Mouse (Mus musculus): ENCODE results near the gene Gm45711. TPM values are rescaled to one million over a fixed set of nuclear protein-coding genes. Genes with fewer than 3 reads are reported as not detected.

The Gm45711 gene
- polyA plus RNA-seq, 1 experiment from 2014 or later = not detected

GRCm38 (mm10) chr8:104248276-104248675 is 61.6 kb downstream of the Gm45711 start, which contains the start of gene Tk2:
Tk2 (minus strand) TSS chr8:104248558.
- peak within 1 kb of the TSS; percentile 68 for H3K4me2 ChIP-seq (ENCODE audit: low read depth, low read length)
- under 1% methylated on average over 28 of the region's 28 CpGs for WGBS
- DNase-seq (ENCODE audit: low spot score) = peak; percentile 86
- no peaks in the 10 kb centered on the region for H3K9me3 ChIP-seq (replicated peaks; ENCODE audit: control insufficient read depth, low read length)
- peak within 1 kb of the TSS; percentile 86 for H3K4me3 ChIP-seq (ENCODE audit: low read depth, low read length)
- H3K9ac ChIP-seq (replicated peaks; ENCODE audit: low read length) = peak within 1 kb of the TSS; percentile 80
- H3K27me3 ChIP-seq (ENCODE audit: control insufficient read depth, insufficient read depth, low read length) = no peaks in the 10 kb centered on the region
- peak; percentile 78 for ATAC-seq (replicated peaks; ENCODE audit: insufficient number of reproducible peaks, low FRiP score, low TSS enrichment, low read depth)
- no peaks in the 10 kb centered on the region; the same call in 1 of the 2 replicates for H3K4me1 ChIP-seq (ENCODE audit: control insufficient read depth, insufficient read depth, low read length)
- H3K27ac ChIP-seq (replicated peaks; ENCODE audit: low read depth, low read length) = no peak within 1 kb of the TSS
- no peaks in the 10 kb centered on the region; the same call in 1 of the 2 replicates for H3K36me3 ChIP-seq (replicated peaks; ENCODE audit: control insufficient read depth, insufficient read depth, low read depth, low read length)

DNA sequence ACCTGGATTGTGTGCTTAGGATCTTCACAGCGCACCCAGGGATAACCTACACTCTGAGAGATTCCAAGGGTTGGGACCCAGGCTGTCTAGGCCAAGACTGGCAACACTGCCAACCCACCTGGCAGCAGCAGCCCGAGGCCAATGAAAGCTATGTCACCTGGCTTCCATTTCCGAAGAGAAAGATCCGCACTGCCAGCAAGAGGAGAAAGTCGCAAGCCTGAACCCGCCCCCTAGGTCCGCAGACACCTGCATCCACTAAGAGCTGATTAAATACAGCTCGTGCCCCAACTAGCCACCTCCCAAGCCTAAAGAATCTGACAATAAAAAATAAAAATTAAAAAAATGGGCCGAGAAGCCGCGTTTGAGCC is 62.0 kb downstream of the Gm45711 start:
- Histone ChIP-seq H3K36me3 (replicated peaks; ENCODE audit: control insufficient read depth, insufficient read depth, low read depth, low read length) (no peaks in the 10 kb centered on the region; the same call in 1 of the 2 replicates), H3K9me3 (replicated peaks; ENCODE audit: control insufficient read depth, low read length) (no peaks in the 10 kb centered on the region), H3K4me2 (ENCODE audit: low read depth, low read length) (peak overlapping the region; percentile 68), H3K9ac (replicated peaks; ENCODE audit: low read length) (peak overlapping the region; percentile 80), H3K27me3 (ENCODE audit: control insufficient read depth, insufficient read depth, low read length) (no peaks in the 10 kb centered on the region), H3K4me1 (ENCODE audit: control insufficient read depth, insufficient read depth, low read length) (no peaks in the 10 kb centered on the region; the same call in 1 of the 2 replicates), H3K27ac (replicated peaks; ENCODE audit: low read depth, low read length) (no peak overlapping the region), H3K4me3 (ENCODE audit: low read depth, low read length) (peak overlapping the region; percentile 86)
- ATAC-seq (replicated peaks; ENCODE audit: insufficient number of reproducible peaks, low FRiP score, low TSS enrichment, low read depth) = no peak
- DNase-seq (ENCODE audit: low spot score) = no peak
- 2% methylated on average over 11 of the region's 11 CpGs for WGBS

DNA sequence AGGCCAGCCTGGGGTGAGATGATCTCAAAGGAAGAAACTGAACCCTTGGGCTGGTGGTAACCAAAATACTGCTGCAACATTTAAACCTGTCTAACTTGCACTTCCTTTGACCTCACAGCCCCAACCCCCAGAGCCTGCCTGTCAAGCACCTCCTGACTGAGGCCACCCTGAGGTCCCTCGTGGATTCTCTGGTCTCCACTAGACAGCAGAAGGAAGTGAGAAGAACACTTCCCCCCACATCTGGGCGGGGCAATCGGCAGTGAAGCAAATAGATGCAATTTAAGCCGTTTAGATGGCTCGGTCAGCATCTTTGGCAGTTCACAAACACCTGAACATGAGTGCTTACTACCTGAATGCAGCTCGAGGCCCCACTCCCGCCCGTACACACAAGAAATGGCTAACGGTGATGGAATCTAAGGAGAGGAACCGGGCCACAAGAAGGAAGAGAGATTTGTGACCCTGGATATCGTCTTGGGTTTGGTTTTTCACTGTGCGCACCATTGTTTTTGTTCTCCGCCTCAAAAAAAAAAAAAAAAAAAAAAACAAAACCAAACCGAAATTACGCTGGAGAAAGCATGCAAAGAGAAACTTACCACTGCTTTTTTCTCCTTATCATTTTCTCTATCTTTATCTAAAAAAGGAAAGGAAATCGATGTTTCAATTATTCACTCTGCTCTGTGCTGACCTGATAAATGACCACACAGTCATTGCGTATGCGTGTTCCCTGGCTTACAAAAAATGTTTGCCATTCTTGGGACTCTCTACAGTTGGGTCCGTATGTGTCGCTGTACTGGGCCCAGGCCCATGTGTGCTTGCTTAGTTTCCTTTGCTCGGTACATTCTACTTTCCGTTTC is 62.6 kb downstream of the Gm45711 start:
- H3K36me3 ChIP-seq (replicated peaks; ENCODE audit: control insufficient read depth, insufficient read depth, low read depth, low read length) = no peaks in the 10 kb centered on the region; the same call in 1 of the 2 replicates
- DNase-seq (ENCODE audit: low spot score) = no peak
- H3K9ac ChIP-seq (replicated peaks; ENCODE audit: low read length) = peak overlapping the region; percentile 80
- H3K4me1 ChIP-seq (ENCODE audit: control insufficient read depth, insufficient read depth, low read length) = no peaks in the 10 kb centered on the region; the same call in 1 of the 2 replicates
- no peaks in the 10 kb centered on the region for H3K9me3 ChIP-seq (replicated peaks; ENCODE audit: control insufficient read depth, low read length)
- WGBS = 68% methylated on average over 22 of the region's 22 CpGs
- peak overlapping the region; percentile 86 for H3K4me3 ChIP-seq (ENCODE audit: low read depth, low read length)
- no peak for ATAC-seq (replicated peaks; ENCODE audit: insufficient number of reproducible peaks, low FRiP score, low TSS enrichment, low read depth)
- H3K4me2 ChIP-seq (ENCODE audit: low read depth, low read length) = peak overlapping the region; percentile 68
- no peak overlapping the region for H3K27ac ChIP-seq (replicated peaks; ENCODE audit: low read depth, low read length)
- no peaks in the 10 kb centered on the region for H3K27me3 ChIP-seq (ENCODE audit: control insufficient read depth, insufficient read depth, low read length)

GRCm38 (mm10) chr8:104246621-104247020 is 63.3 kb downstream of the Gm45711 start:
- H3K36me3 ChIP-seq (replicated peaks; ENCODE audit: control insufficient read depth, insufficient read depth, low read depth, low read length) = no peaks in the 10 kb centered on the region; the same call in 1 of the 2 replicates
- no peak overlapping the region for H3K4me3 ChIP-seq (ENCODE audit: low read depth, low read length)
- WGBS = 85% methylated on average over 4 of the region's 4 CpGs
- H3K9me3 ChIP-seq (replicated peaks; ENCODE audit: control insufficient read depth, low read length) = no peaks in the 10 kb centered on the region
- no peaks in the 10 kb centered on the region; the same call in 1 of the 2 replicates for H3K4me1 ChIP-seq (ENCODE audit: control insufficient read depth, insufficient read depth, low read length)
- H3K27me3 ChIP-seq (ENCODE audit: control insufficient read depth, insufficient read depth, low read length) = no peaks in the 10 kb centered on the region
- H3K27ac ChIP-seq (replicated peaks; ENCODE audit: low read depth, low read length) = no peak overlapping the region
- no peak overlapping the region; the same call in 1 of the 2 replicates for H3K9ac ChIP-seq (replicated peaks; ENCODE audit: low read length)
- no peak for ATAC-seq (replicated peaks; ENCODE audit: insufficient number of reproducible peaks, low FRiP score, low TSS enrichment, low read depth)
- DNase-seq (ENCODE audit: low spot score) = no peak
- H3K4me2 ChIP-seq (ENCODE audit: low read depth, low read length) = no peak overlapping the region

DNA sequence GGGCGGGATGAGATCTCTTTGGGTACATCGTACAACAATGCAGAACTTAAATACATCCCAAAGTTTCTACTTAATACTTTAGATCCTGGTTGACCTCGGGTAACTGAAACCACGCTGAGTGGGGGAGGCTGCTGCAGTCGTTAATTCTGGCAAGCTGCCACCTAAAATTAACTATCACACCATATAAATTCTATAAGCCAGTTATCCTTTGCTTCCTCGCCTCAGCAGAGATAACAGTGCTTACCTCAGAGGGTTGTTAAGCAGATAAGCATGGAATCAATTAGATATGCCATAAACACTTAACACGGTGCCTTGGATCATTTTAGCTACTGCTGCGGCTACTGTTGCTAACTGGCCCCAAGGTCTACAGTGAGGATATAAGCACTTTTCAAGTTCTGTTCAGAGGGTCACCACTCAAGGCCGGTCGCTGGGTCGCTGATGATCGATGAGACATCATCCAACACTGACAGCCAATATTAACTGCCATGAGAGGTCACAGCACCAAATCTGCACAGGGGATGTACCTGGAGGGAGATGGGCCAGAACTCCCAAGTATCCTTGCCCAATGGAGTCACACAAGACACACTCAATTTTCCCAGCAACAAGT is 67.7 kb downstream of the Gm45711 start:
- no peak overlapping the region for H3K4me3 ChIP-seq (ENCODE audit: low read depth, low read length)
- H3K9ac ChIP-seq (replicated peaks; ENCODE audit: low read length) = no peak overlapping the region
- H3K36me3 ChIP-seq (replicated peaks; ENCODE audit: control insufficient read depth, insufficient read depth, low read depth, low read length) = peaks cover 3% of the 10 kb centered on the region; the same call in 1 of the 2 replicates
- no peak for ATAC-seq (replicated peaks; ENCODE audit: insufficient number of reproducible peaks, low FRiP score, low TSS enrichment, low read depth)
- H3K4me1 ChIP-seq (ENCODE audit: control insufficient read depth, insufficient read depth, low read length) = no peaks in the 10 kb centered on the region
- 81% methylated on average over 12 of the region's 12 CpGs for WGBS
- H3K4me2 ChIP-seq (ENCODE audit: low read depth, low read length) = no peak overlapping the region
- no peaks in the 10 kb centered on the region for H3K9me3 ChIP-seq (replicated peaks; ENCODE audit: control insufficient read depth, low read length)
- no peak overlapping the region for H3K27ac ChIP-seq (replicated peaks; ENCODE audit: low read depth, low read length)
- DNase-seq (ENCODE audit: low spot score) = no peak
- H3K27me3 ChIP-seq (ENCODE audit: control insufficient read depth, insufficient read depth, low read length) = no peaks in the 10 kb centered on the region

DNA sequence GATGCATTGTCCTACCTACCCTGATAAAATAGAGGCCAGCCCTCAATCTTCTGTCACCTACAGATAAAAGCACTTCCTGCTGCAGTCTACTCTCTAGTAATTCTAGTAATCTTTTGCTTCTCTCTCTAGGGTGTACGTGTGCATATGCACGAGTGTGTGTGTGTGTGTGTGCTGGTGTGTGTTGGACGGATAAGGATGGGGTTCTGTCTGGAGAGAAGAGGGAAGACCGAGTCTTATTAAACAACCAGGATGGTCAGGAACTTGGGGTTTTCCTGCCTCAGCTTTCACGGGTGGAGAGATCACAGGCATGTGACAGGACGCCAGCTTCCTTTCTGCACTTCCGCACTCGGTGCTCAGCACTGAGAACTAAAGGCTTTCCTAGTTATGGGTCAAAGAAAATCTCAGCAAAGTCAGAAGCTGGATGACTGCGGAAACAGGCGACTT is 70.4 kb downstream of the Gm45711 start:
- Histone ChIP-seq H3K4me2 (ENCODE audit: low read depth, low read length) (no peak overlapping the region), H3K27ac (replicated peaks; ENCODE audit: low read depth, low read length) (no peak overlapping the region), H3K9ac (replicated peaks; ENCODE audit: low read length) (no peak overlapping the region), H3K4me1 (ENCODE audit: control insufficient read depth, insufficient read depth, low read length) (no peaks in the 10 kb centered on the region), H3K9me3 (replicated peaks; ENCODE audit: control insufficient read depth, low read length) (no peaks in the 10 kb centered on the region), H3K36me3 (replicated peaks; ENCODE audit: control insufficient read depth, insufficient read depth, low read depth, low read length) (peaks cover 3% of the 10 kb centered on the region; the same call in 1 of the 2 replicates), H3K27me3 (ENCODE audit: control insufficient read depth, insufficient read depth, low read length) (no peaks in the 10 kb centered on the region), H3K4me3 (ENCODE audit: low read depth, low read length) (no peak overlapping the region)
- ATAC-seq (replicated peaks; ENCODE audit: insufficient number of reproducible peaks, low FRiP score, low TSS enrichment, low read depth) = no peak
- no peak for DNase-seq (ENCODE audit: low spot score)
- 91% methylated on average over 10 of the region's 10 CpGs for WGBS

- H3K4me1 ChIP-seq (ENCODE audit: control insufficient read depth, insufficient read depth, low read length) = no peaks in the 10 kb centered on the region
These were observed 75.3 kb downstream of the Gm45711 start for GRCm38 (mm10) chr8:104234573-104234972.

DNA sequence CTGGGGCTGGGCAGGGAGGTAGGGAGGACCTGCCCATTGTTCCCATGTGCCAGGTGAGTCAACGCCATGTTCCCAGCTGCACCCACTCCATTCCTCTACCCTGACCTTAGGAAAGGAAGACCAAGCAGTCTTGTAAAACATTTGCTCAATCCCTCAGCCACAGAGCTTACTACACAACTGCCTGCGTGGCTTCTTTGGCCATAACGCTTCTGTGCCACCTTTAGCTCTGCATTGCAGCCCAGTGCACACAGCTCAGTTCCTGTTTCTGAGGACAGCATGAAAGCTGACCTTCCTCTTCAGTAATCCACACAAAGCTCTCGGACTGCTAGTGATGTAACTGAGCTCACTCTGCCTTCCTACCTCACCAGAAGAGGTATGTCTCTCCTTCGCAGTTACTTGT is 77.0 kb downstream of the Gm45711 start:
- DNase-seq (ENCODE audit: low spot score) = no peak
- ATAC-seq (replicated peaks; ENCODE audit: insufficient number of reproducible peaks, low FRiP score, low TSS enrichment, low read depth) = no peak
- H3K9ac ChIP-seq (replicated peaks; ENCODE audit: low read length) = no peak overlapping the region
- H3K9me3 ChIP-seq (replicated peaks; ENCODE audit: control insufficient read depth, low read length) = no peaks in the 10 kb centered on the region
- no peak overlapping the region for H3K4me3 ChIP-seq (ENCODE audit: low read depth, low read length)
- H3K4me1 ChIP-seq (ENCODE audit: control insufficient read depth, insufficient read depth, low read length) = no peaks in the 10 kb centered on the region
- H3K36me3 ChIP-seq (replicated peaks; ENCODE audit: control insufficient read depth, insufficient read depth, low read depth, low read length) = peaks cover 3% of the 10 kb centered on the region
- WGBS = 94% methylated on average over 5 of the region's 5 CpGs
- no peaks in the 10 kb centered on the region for H3K27me3 ChIP-seq (ENCODE audit: control insufficient read depth, insufficient read depth, low read length)
- no peak overlapping the region for H3K27ac ChIP-seq (replicated peaks; ENCODE audit: low read depth, low read length)
- no peak overlapping the region for H3K4me2 ChIP-seq (ENCODE audit: low read depth, low read length)

More at GRCm38 (mm10) chr8:104234573-104234972, 75.3 kb downstream of the Gm45711 start:
- WGBS = 47% methylated on average over 6 of the region's 6 CpGs
- Histone ChIP-seq H3K36me3 (replicated peaks; ENCODE audit: control insufficient read depth, insufficient read depth, low read depth, low read length) (peaks cover 3% of the 10 kb centered on the region), H3K27ac (replicated peaks; ENCODE audit: low read depth, low read length) (no peak overlapping the region), H3K27me3 (ENCODE audit: control insufficient read depth, insufficient read depth, low read length) (no peaks in the 10 kb centered on the region), H3K4me3 (ENCODE audit: low read depth, low read length) (no peak overlapping the region), H3K9me3 (replicated peaks; ENCODE audit: control insufficient read depth, low read length) (no peaks in the 10 kb centered on the region), H3K9ac (replicated peaks; ENCODE audit: low read length) (no peak overlapping the region), H3K4me2 (ENCODE audit: low read depth, low read length) (no peak overlapping the region)
- DNase-seq (ENCODE audit: low spot score) (peak; percentile 38), ATAC-seq (replicated peaks; ENCODE audit: insufficient number of reproducible peaks, low FRiP score, low TSS enrichment, low read depth) (no peak)
